25 mouse cellular contexts compared by ENCODE assay signal in the genomic region with DNA sequence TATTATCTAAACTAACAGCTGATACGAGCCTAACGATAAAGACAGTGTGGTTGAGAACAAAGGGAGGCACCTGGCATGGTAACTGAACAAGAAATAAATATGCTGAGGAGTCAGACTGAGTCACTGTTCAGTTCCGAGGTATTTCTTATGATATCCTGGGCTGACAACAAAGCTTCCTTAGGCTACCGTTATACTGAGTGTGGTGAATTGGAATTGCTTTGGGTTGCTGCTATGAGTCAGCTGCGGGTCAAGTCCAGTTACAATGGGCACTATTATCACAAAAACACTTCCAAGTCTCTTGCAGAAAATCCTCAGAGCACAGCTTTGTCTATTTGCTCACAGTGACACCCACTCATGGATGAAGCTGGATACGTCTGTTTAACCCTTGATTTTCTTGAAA.
DNase-seq lines count a peak whose midpoint lies in the region; ATAC-seq and TF ChIP-seq lines count a peak whose summit lies in the region.
"Had no signal": no experiment of that assay in that cellular context is flagged by ENCODE, and none has a peak within 500 bp of the region (broad histone marks: within the 10 kb centered on the region; RNA-seq: fewer than 3 reads in every experiment).

No protein-coding gene starts in this region.

- H3K79me2 ChIP-seq in myocyte (ENCODE audit: control insufficient read depth, insufficient read depth) = no peaks in the 10 kb centered on the region

- no peak overlapping the region for H3K4me3 ChIP-seq in embryonic facial prominence, embryonic 14.5 days (ENCODE audit: low read depth, low read length)
- H3K4me3 ChIP-seq in embryonic facial prominence, embryonic 10.5 days = no peak overlapping the region
- H3K4me3 ChIP-seq in myocyte = no peak overlapping the region
- H3K4me3 ChIP-seq: embryonic facial prominence, embryonic 12.5 days; embryonic facial prominence, embryonic 15.5 days; erythroblast, embryonic 14.5 days; forebrain, embryonic 13.5 days; forebrain, embryonic 15.5 days had no signal

- ATAC-seq in embryonic facial prominence, embryonic 14.5 days (ENCODE audit: low read depth) = no peak
- ATAC-seq: CD4-positive, CD25-positive, alpha-beta regulatory T cell, adult 4 months; forebrain, embryonic 13.5 days; forebrain, embryonic 15.5 days; forebrain, postnatal 0 days had no signal

- H3K9me3 ChIP-seq in embryonic facial prominence, embryonic 14.5 days (ENCODE audit: control insufficient read depth, low read length) = 0 out of 2 replicates have a peak, but pooled peaks cover 4% of the 10 kb centered on the region
- H3K9me3 ChIP-seq in embryonic facial prominence, embryonic 10.5 days = peaks cover 2% of the 10 kb centered on the region; the same call in 1 of the 2 replicates
- H3K9me3 ChIP-seq: embryonic facial prominence, embryonic 12.5 days; embryonic facial prominence, embryonic 15.5 days; forebrain, embryonic 13.5 days; forebrain, embryonic 15.5 days had no signal

- peak; percentile 8 for DNase-seq in embryonic facial prominence, embryonic 14.5 days (ENCODE audit: low spot score)
- no peak for DNase-seq in embryonic facial prominence, embryonic 10.5 days (ENCODE audit: low spot score)
- peak; percentile 86 for DNase-seq in Muller cell, postnatal 12 days (ENCODE audit: inconsistent ontology term)
- DNase-seq in lung, postnatal 4 days = no peak
- DNase-seq in urinary bladder, adult 18-20 months (ENCODE audit: low spot score in 2 of 2) = no peak
- DNase-seq: adrenal gland, adult 2 months; adrenal gland, postnatal 10 days; adrenal gland, postnatal 25 days; cerebellum, adult 11 months; cerebellum, adult 18-20 months; cerebellum, adult 8-10 months; cerebellum, adult 9-11 months; cerebellum, postnatal 14 days; cerebellum, postnatal 36 days; embryo, embryonic 11 days; forebrain, postnatal 0 days had no signal

- WGBS in embryonic facial prominence, embryonic 14.5 days = 58% methylated on average over 6 of the region's 6 CpGs
- WGBS in embryonic facial prominence, embryonic 10.5 days = 69% methylated on average over 6 of the region's 6 CpGs

- no peak overlapping the region for H3K27ac ChIP-seq in embryonic facial prominence, embryonic 14.5 days (replicated peaks; ENCODE audit: low read depth, low read length)
- no peak overlapping the region for H3K27ac ChIP-seq in embryonic facial prominence, embryonic 10.5 days (replicated peaks)
- H3K27ac ChIP-seq: embryonic facial prominence, embryonic 12.5 days; embryonic facial prominence, embryonic 15.5 days; forebrain, embryonic 13.5 days; forebrain, embryonic 15.5 days had no signal

- H3K4me2 ChIP-seq in embryonic facial prominence, embryonic 14.5 days (ENCODE audit: low read depth, low read length) = no peak overlapping the region
- H3K4me2 ChIP-seq in myocyte (ENCODE audit: low read depth) = peak overlapping the region; percentile 55
- H3K4me2 ChIP-seq: embryonic facial prominence, embryonic 12.5 days; embryonic facial prominence, embryonic 15.5 days; forebrain, embryonic 13.5 days; forebrain, embryonic 15.5 days had no signal

- TF ChIP-seq POLR2A in myocyte (IDR thresholded peaks at IDR 0.05; ENCODE audit: insufficient read length, low read depth) = no peak

- H3K9ac ChIP-seq in embryonic facial prominence, embryonic 14.5 days (ENCODE audit: low read depth, low read length) = no peak overlapping the region
- H3K9ac ChIP-seq: embryonic facial prominence, embryonic 12.5 days; embryonic facial prominence, embryonic 15.5 days; forebrain, embryonic 13.5 days; forebrain, embryonic 15.5 days; forebrain, postnatal 0 days had no signal

- H3ac ChIP-seq in myocyte (ENCODE audit: control insufficient read depth, insufficient read length) = no peak overlapping the region

- H3K36me3 ChIP-seq in embryonic facial prominence, embryonic 14.5 days (ENCODE audit: control insufficient read depth, insufficient read depth, low read length) = no peaks in the 10 kb centered on the region
- no peaks in the 10 kb centered on the region for H3K36me3 ChIP-seq in embryonic facial prominence, embryonic 10.5 days (replicated peaks)
- H3K36me3 ChIP-seq in myocyte (ENCODE audit: control insufficient read depth, insufficient read depth) = no peaks in the 10 kb centered on the region
- H3K36me3 ChIP-seq: embryonic facial prominence, embryonic 12.5 days; embryonic facial prominence, embryonic 15.5 days; forebrain, embryonic 15.5 days; G1E had no signal

- H3K4me1 ChIP-seq in embryonic facial prominence, embryonic 14.5 days (ENCODE audit: control insufficient read depth, insufficient read depth, low read length) = peaks cover 4% of the 10 kb centered on the region; the same call in 1 of the 2 replicates
- no peaks in the 10 kb centered on the region for H3K4me1 ChIP-seq in embryonic facial prominence, embryonic 10.5 days
- H3K4me1 ChIP-seq: embryonic facial prominence, embryonic 15.5 days; forebrain, embryonic 13.5 days; forebrain, embryonic 15.5 days had no signal

- no peaks in the 10 kb centered on the region for H3K27me3 ChIP-seq in embryonic facial prominence, embryonic 14.5 days (replicated peaks; ENCODE audit: control insufficient read depth, insufficient read depth, low read length)
- H3K27me3 ChIP-seq in embryonic facial prominence, embryonic 10.5 days (replicated peaks; ENCODE audit: low read depth, poor library complexity, severe bottlenecking) = no peaks in the 10 kb centered on the region
- no peaks in the 10 kb centered on the region for H3K27me3 ChIP-seq in myocyte (ENCODE audit: control insufficient read depth, insufficient read depth, insufficient read length)
- H3K27me3 ChIP-seq: CH12.LX; embryonic facial prominence, embryonic 12.5 days; embryonic facial prominence, embryonic 15.5 days; forebrain, embryonic 13.5 days; forebrain, embryonic 15.5 days had no signal

TF ChIP-seq in myocyte, 11 proteins besides CTCF, POLR2A, EP300 and RAD21:
- TF ChIP-seq MAX (IDR thresholded peaks at IDR 0.05; ENCODE audit: low read depth) = no peak
- TF ChIP-seq POLR2AphosphoS2 (IDR thresholded peaks at IDR 0.05; ENCODE audit: insufficient read length, low read depth) = no peak
- no peak for TF ChIP-seq E2F4 (IDR thresholded peaks at IDR 0.05; ENCODE audit: insufficient read depth)
- peak in 2 of 3 experiments; percentile 18 to 36 for TF ChIP-seq MYOD1 (IDR thresholded peaks at IDR 0.05; ENCODE audit: control insufficient read depth in 1 of 3, insufficient read length in 2 of 3, low read depth in 2 of 3)
- peak; percentile 16; the same call in 1 of the 2 replicates for TF ChIP-seq CEBPB (IDR thresholded peaks at IDR 0.05; ENCODE audit: insufficient read depth, poor library complexity, severe bottlenecking)

Comparison
In these comparisons a context has a peak if more than half of its experiments do, and no peak if none do; other contexts are left out.
1. DNase-seq: peak in embryonic facial prominence, embryonic 14.5 days (single experiment) and Muller cell, postnatal 12 days (single experiment); none in embryonic facial prominence, embryonic 10.5 days (single experiment), lung, postnatal 4 days (0 of 2) and urinary bladder, adult 18-20 months (0 of 2).